Mouse (Mus musculus): ENCODE data around the gene Ndufv3. TPM values are rescaled to one million over a fixed set of nuclear protein-coding genes. Genes with fewer than 3 reads are reported as not detected.

Gene Ndufv3
- total and polyA plus RNA-seq, 3 experiments, result 158 to 1,046 (median 189) TPM

DNA sequence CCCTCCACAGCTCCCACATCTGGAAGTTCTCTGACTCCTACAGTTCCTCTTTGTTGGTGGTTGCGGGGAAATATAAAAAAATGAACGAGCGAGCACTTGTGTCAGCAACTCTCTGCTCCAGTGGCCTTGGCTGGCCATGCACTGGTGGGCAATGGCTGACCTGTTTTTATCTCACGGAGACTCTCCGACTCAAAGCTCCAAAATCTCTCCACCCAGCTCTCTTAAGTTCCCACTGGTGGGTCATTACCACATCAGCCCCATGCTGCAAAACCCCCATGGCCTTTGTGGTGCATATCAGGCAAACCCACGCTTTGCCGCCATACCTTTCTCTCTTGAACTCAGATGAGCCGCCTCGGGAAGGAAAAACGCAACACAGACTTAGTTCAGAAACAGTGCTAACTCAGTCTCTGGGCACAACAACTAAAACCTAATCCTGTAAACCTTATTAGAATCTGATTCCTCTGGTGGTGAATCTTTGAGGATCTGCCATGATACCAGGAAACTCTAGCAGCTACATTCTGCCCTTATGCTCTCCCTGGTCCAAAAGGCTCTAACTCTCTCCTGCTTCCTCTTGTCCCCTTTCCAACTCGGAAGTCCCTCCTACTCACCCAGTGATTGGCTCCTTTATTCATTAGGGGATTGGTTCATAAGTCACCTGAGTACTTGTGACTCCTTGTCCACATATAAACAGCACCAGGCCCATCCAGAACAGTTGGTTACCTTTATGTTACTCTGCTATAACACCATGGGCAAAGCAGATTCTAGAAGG is 39.3 kb downstream of the Ndufv3 start:
- H3K27ac ChIP-seq (ENCODE audit: control insufficient read depth, low read depth, low read length), result peak overlapping the region; percentile 73
- peak; percentile 85 for DNase-seq (ENCODE audit: low read depth, low spot score)
- H3K36me3 ChIP-seq (ENCODE audit: control insufficient read depth in 1 of 2, insufficient read depth in 2 of 2, low read length in 2 of 2), result peaks cover 0 to 14% of the 10 kb centered on the region in 2 experiments; a peak in 2 of 4 replicates
- H3K9ac ChIP-seq (ENCODE audit: control insufficient read depth, low read depth, low read length, poor library complexity, severe bottlenecking), result peak overlapping the region; percentile 84
- H3K27me3 ChIP-seq (ENCODE audit: control insufficient read depth in 1 of 2, insufficient read depth in 2 of 2, low read length in 2 of 2), result no peaks in the 10 kb centered on the region
- peaks cover 22% of the 10 kb centered on the region for H3K79me2 ChIP-seq (ENCODE audit: control insufficient read depth, insufficient read depth, low read length, poor library complexity)
- peak overlapping the region; percentile 51 to 68 for H3K4me3 ChIP-seq (ENCODE audit: control insufficient read depth in 1 of 2, insufficient read depth in 1 of 2, low read depth in 2 of 2, low read length in 2 of 2)
- no peaks in the 10 kb centered on the region for H3K9me3 ChIP-seq (replicated peaks; ENCODE audit: insufficient read depth, low read length)
- peaks cover 0 to 19% of the 10 kb centered on the region in 2 experiments; a peak in 3 of 4 replicates for H3K4me1 ChIP-seq (ENCODE audit: control insufficient read depth in 1 of 2, insufficient read depth in 2 of 2, low read length in 2 of 2)
- TF ChIP-seq POLR2AphosphoS2 (IDR thresholded peaks at IDR 0.05; ENCODE audit: low read length) (peak; percentile 79; the same call in 1 of the 2 replicates), NELFE (IDR thresholded peaks at IDR 0.05; ENCODE audit: low read depth, low read length) (peak; percentile 89), TCF12 (IDR thresholded peaks at IDR 0.05; ENCODE audit: low read depth, low read length) (0 out of 2 replicates have a peak, but pooled peaks have one; percentile 29), TBP (IDR thresholded peaks at IDR 0.05; ENCODE audit: low read depth, low read length) (peak; percentile 97), HCFC1 (IDR thresholded peaks at IDR 0.05; ENCODE audit: low read depth, low read length) (peak; percentile 66), POLR2A (IDR thresholded peaks at IDR 0.05; ENCODE audit: control insufficient read depth in 1 of 2, insufficient read depth in 1 of 2, low read depth in 1 of 2, low read length in 2 of 2, poor library complexity in 1 of 2) (peak; percentile 35 to 94; a peak in 2 of 4 replicates), UBTF (IDR thresholded peaks at IDR 0.05; ENCODE audit: borderline replicate concordance, insufficient read depth, low read depth, low read length) (no peak), ZMIZ1 (IDR thresholded peaks at IDR 0.05; ENCODE audit: low read depth, low read length) (peak; percentile 61; the same call in 1 of the 2 replicates), NRF1 (IDR thresholded peaks at IDR 0.05; ENCODE audit: insufficient read depth, low read depth, low read length, poor library complexity, severe bottlenecking) (no peak), SIN3A (IDR thresholded peaks at IDR 0.05; ENCODE audit: low read length) (peak; percentile 39), MAX (IDR thresholded peaks at IDR 0.05; ENCODE audit: low read length) (peak; percentile 7; the same call in 1 of the 2 replicates), ELF1 (IDR thresholded peaks at IDR 0.05; ENCODE audit: low read depth, low read length) (peak; percentile 57; the same call in 1 of the 2 replicates), USF1 (IDR thresholded peaks at IDR 0.05; ENCODE audit: low read depth, low read length) (peak; percentile 71), MAZ (IDR thresholded peaks at IDR 0.05; ENCODE audit: low read depth, low read length) (no peak)

DNA sequence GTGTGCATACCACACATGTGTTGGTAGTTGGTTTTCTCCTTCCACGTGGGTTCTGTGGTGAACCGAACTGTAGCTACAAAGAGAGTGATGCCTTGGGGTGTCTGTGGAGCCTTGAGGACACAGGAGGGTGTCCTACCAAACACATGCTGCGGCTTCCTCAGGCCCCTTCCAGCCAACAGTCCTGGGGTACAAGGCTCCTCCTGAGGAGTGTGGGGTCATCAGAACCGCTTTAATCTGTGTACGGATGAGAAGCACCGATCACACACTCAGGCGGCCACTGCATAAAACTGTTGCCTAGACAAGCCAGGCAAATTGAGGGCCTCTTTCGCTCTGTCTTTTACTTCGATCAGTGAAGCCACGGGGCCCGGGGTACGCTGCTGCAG is 43.7 kb downstream of the Ndufv3 start:
- Histone ChIP-seq H3K27ac (ENCODE audit: control insufficient read depth, low read depth, low read length) (peak overlapping the region; percentile 76), H3K36me3 (ENCODE audit: control insufficient read depth in 1 of 2, insufficient read depth in 2 of 2, low read length in 2 of 2) (peaks cover 0 to 26% of the 10 kb centered on the region in 2 experiments; a peak in 2 of 4 replicates), H3K9ac (ENCODE audit: control insufficient read depth, low read depth, low read length, poor library complexity, severe bottlenecking) (peak overlapping the region; percentile 81), H3K4me1 (ENCODE audit: control insufficient read depth in 1 of 2, insufficient read depth in 2 of 2, low read length in 2 of 2) (peaks cover 0 to 26% of the 10 kb centered on the region in 2 experiments; a peak in 3 of 4 replicates), H3K27me3 (ENCODE audit: control insufficient read depth in 1 of 2, insufficient read depth in 2 of 2, low read length in 2 of 2) (no peaks in the 10 kb centered on the region), H3K79me2 (ENCODE audit: control insufficient read depth, insufficient read depth, low read length, poor library complexity) (peaks cover 40% of the 10 kb centered on the region), H3K4me3 (ENCODE audit: control insufficient read depth in 1 of 2, insufficient read depth in 1 of 2, low read depth in 2 of 2, low read length in 2 of 2) (peak overlapping the region; percentile 59 to 82), H3K9me3 (replicated peaks; ENCODE audit: insufficient read depth, low read length) (no peaks in the 10 kb centered on the region)
- DNase-seq (ENCODE audit: low read depth, low spot score), result peak; percentile 73
- TF ChIP-seq EP300 (IDR thresholded peaks at IDR 0.05; ENCODE audit: low read depth in 1 of 2, low read length in 2 of 2) (no peak), POLR2A (IDR thresholded peaks at IDR 0.05; ENCODE audit: control insufficient read depth in 1 of 2, insufficient read depth in 1 of 2, low read depth in 1 of 2, low read length in 2 of 2, poor library complexity in 1 of 2) (peak; percentile 34 to 39; a peak in 1 of 4 replicates), SIN3A (IDR thresholded peaks at IDR 0.05; ENCODE audit: low read length) (no peak), GABPA (IDR thresholded peaks at IDR 0.05; ENCODE audit: low read depth, low read length) (no peak), USF2 (IDR thresholded peaks at IDR 0.05; ENCODE audit: borderline replicate concordance in 1 of 2, insufficient read depth in 1 of 2, low read depth in 1 of 2, low read length in 2 of 2) (no peak), BHLHE40 (IDR thresholded peaks at IDR 0.05; ENCODE audit: borderline replicate concordance, low read depth, low read length) (no peak), TCF12 (IDR thresholded peaks at IDR 0.05; ENCODE audit: low read depth, low read length) (no peak), UBTF (IDR thresholded peaks at IDR 0.05; ENCODE audit: borderline replicate concordance, insufficient read depth, low read depth, low read length) (0 out of 2 replicates have a peak, but pooled peaks have one; percentile 51), MAZ (IDR thresholded peaks at IDR 0.05; ENCODE audit: low read depth, low read length) (no peak), SMC3 (IDR thresholded peaks at IDR 0.05; ENCODE audit: low read depth, low read length) (no peak), MAX (IDR thresholded peaks at IDR 0.05; ENCODE audit: low read length) (peak; percentile 56; the same call in 1 of the 2 replicates), MEF2A (IDR thresholded peaks at IDR 0.05; ENCODE audit: extremely low read depth, insufficient replicate concordance, low read depth, low read length, poor library complexity, severe bottlenecking) (no peak), TBP (IDR thresholded peaks at IDR 0.05; ENCODE audit: low read depth, low read length) (no peak), CHD1 (IDR thresholded peaks at IDR 0.05; ENCODE audit: low read depth, low read length) (no peak)

Measured in MEL (cell line).